Comparison of ENCODE assay signal across 8 mouse cellular contexts in the genomic region with DNA sequence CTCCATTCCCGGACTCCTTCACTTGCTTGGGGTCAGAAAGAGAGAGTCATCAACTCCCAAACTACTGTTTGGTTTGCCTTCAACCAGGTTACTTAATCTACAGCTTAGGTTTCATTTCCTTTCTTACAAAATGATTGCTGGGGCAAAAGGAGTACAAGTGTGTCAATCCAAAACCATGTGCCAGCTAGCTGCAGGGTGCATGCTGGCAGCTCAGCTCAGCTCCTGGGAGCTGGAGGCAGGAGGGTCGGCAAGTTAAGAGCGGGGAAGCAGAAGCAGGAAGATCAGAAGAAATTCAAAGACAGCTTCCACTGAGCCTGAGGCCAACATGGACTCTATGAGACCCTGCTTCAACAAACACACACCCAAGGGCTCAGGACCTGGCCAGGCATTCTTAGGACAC. TPM values are rescaled to one million over a fixed set of nuclear protein-coding genes. Genes with fewer than 3 reads are reported as not detected.
DNase-seq lines count a peak whose midpoint lies in the region; ATAC-seq and TF ChIP-seq lines count a peak whose summit lies in the region.

No protein-coding gene starts in this region.

- 72% methylated on average over 3 of the region's 3 CpGs for WGBS in hindbrain, embryonic 10.5 days
- WGBS in hindbrain, embryonic 11.5 days, result 85% methylated on average over 3 of the region's 3 CpGs
- 64% methylated on average over 3 of the region's 3 CpGs for WGBS in forebrain, embryonic 14.5 days
- WGBS in macrophage (ENCODE audit: missing documents), result 15% methylated on average over 3 of the region's 3 CpGs

- H3K4me3 ChIP-seq in hindbrain, embryonic 10.5 days, result peak overlapping the region; percentile 27; the same call in 1 of the 2 replicates
- H3K4me3 ChIP-seq in hindbrain, embryonic 11.5 days (ENCODE audit: low read depth, low read length), result no peak overlapping the region
- no peak overlapping the region for H3K4me3 ChIP-seq in MEL (ENCODE audit: control insufficient read depth in 1 of 2, insufficient read depth in 1 of 2, low read depth in 2 of 2, low read length in 2 of 2)
- no peak overlapping the region for H3K4me3 ChIP-seq in forebrain, embryonic 14.5 days (ENCODE audit: low read depth, low read length)
- H3K4me3 ChIP-seq in macrophage (ENCODE audit: inconsistent target), result peak overlapping the region; percentile 86

- no peak for ATAC-seq in hindbrain, embryonic 11.5 days (ENCODE audit: low FRiP score)
- ATAC-seq in forebrain, embryonic 14.5 days, result no peak

- no peak for TF ChIP-seq CTCF in MEL (IDR thresholded peaks at IDR 0.05 in 2 of 3, conservative IDR thresholded peaks at IDR 0.05 in 1 of 3; ENCODE audit: control insufficient read depth in 1 of 3, insufficient read depth in 1 of 3, low read depth in 2 of 3, low read length in 3 of 3, poor library complexity in 1 of 3, severe bottlenecking in 1 of 3)

- no peaks in the 10 kb centered on the region for H3K9me3 ChIP-seq in hindbrain, embryonic 10.5 days
- H3K9me3 ChIP-seq in hindbrain, embryonic 11.5 days (ENCODE audit: control insufficient read depth, low read length), result no peaks in the 10 kb centered on the region
- H3K9me3 ChIP-seq in MEL (replicated peaks; ENCODE audit: insufficient read depth, low read length), result no peaks in the 10 kb centered on the region
- H3K9me3 ChIP-seq in forebrain, embryonic 14.5 days (replicated peaks; ENCODE audit: control insufficient read depth, low read length), result no peaks in the 10 kb centered on the region

- H3K4me1 ChIP-seq in hindbrain, embryonic 10.5 days (replicated peaks), result peaks cover 35% of the 10 kb centered on the region
- peaks cover 10% of the 10 kb centered on the region; the same call in 1 of the 2 replicates for H3K4me1 ChIP-seq in hindbrain, embryonic 11.5 days (replicated peaks; ENCODE audit: control insufficient read depth, insufficient read depth, low read length)
- H3K4me1 ChIP-seq in MEL (ENCODE audit: control insufficient read depth in 1 of 2, insufficient read depth in 2 of 2, low read length in 2 of 2), result peaks cover 0 to 7% of the 10 kb centered on the region in 2 experiments; a peak in 2 of 4 replicates
- peaks cover 18% of the 10 kb centered on the region for H3K4me1 ChIP-seq in forebrain, embryonic 14.5 days (ENCODE audit: control insufficient read depth, insufficient read depth, low read length)

- TF ChIP-seq POLR2A in MEL (IDR thresholded peaks at IDR 0.05; ENCODE audit: control insufficient read depth in 1 of 2, insufficient read depth in 1 of 2, low read depth in 1 of 2, low read length in 2 of 2, poor library complexity in 1 of 2), result no peak

- TF ChIP-seq RAD21 in MEL (IDR thresholded peaks at IDR 0.05; ENCODE audit: low read depth, low read length), result no peak

- peaks cover 48% of the 10 kb centered on the region for H3K79me2 ChIP-seq in MEL (ENCODE audit: control insufficient read depth, insufficient read depth, low read length, poor library complexity)
- peaks cover 87% of the 10 kb centered on the region for H3K79me2 ChIP-seq in macrophage (ENCODE audit: inconsistent target)

- intact Hi-C loops in left cerebral cortex, postnatal 4 days (cut with DNase I), result no loop called here

- no peak overlapping the region for H3K27ac ChIP-seq in hindbrain, embryonic 10.5 days
- no peak overlapping the region for H3K27ac ChIP-seq in hindbrain, embryonic 11.5 days (ENCODE audit: low read depth, low read length)
- H3K27ac ChIP-seq in MEL (ENCODE audit: control insufficient read depth, low read depth, low read length) (no peak overlapping the region), macrophage (peak overlapping the region; percentile 95)
- H3K27ac ChIP-seq in forebrain, embryonic 14.5 days (ENCODE audit: low read depth, low read length), result no peak overlapping the region

- H3K27me3 ChIP-seq in hindbrain, embryonic 10.5 days (ENCODE audit: insufficient read depth, poor library complexity, severe bottlenecking), result no peaks in the 10 kb centered on the region
- H3K27me3 ChIP-seq in hindbrain, embryonic 11.5 days (ENCODE audit: control insufficient read depth, insufficient read depth, low read length), result no peaks in the 10 kb centered on the region
- no peaks in the 10 kb centered on the region for H3K27me3 ChIP-seq in MEL (ENCODE audit: control insufficient read depth in 1 of 2, insufficient read depth in 2 of 2, low read length in 2 of 2)
- no peaks in the 10 kb centered on the region for H3K27me3 ChIP-seq in forebrain, embryonic 14.5 days (replicated peaks; ENCODE audit: control insufficient read depth, insufficient read depth, low read length)

- TF ChIP-seq EP300 in MEL (IDR thresholded peaks at IDR 0.05; ENCODE audit: low read depth in 1 of 2, low read length in 2 of 2), result no peak

- H3K36me3 ChIP-seq in hindbrain, embryonic 10.5 days, result peaks cover 49% of the 10 kb centered on the region
- H3K36me3 ChIP-seq in hindbrain, embryonic 11.5 days (ENCODE audit: control insufficient read depth, insufficient read depth, low read length), result peaks cover 15% of the 10 kb centered on the region
- H3K36me3 ChIP-seq in MEL (ENCODE audit: control insufficient read depth in 1 of 2, insufficient read depth in 2 of 2, low read length in 2 of 2) (peaks cover 11 to 14% of the 10 kb centered on the region in 2 experiments), macrophage (ENCODE audit: inconsistent target) (peaks cover 25% of the 10 kb centered on the region)
- peaks cover 44% of the 10 kb centered on the region for H3K36me3 ChIP-seq in forebrain, embryonic 14.5 days (ENCODE audit: control insufficient read depth, insufficient read depth, low read length)

- no peak overlapping the region for H3K9ac ChIP-seq in hindbrain, embryonic 11.5 days (ENCODE audit: low read depth, low read length)
- peak overlapping the region; percentile 14; the same call in 1 of the 2 replicates for H3K9ac ChIP-seq in MEL (ENCODE audit: control insufficient read depth, low read depth, low read length, poor library complexity, severe bottlenecking)
- H3K9ac ChIP-seq in forebrain, embryonic 14.5 days (ENCODE audit: low read length), result peak overlapping the region; percentile 10; the same call in 1 of the 2 replicates

- no peak for DNase-seq in hindbrain, embryonic 10.5 days (ENCODE audit: low spot score)
- no peak for DNase-seq in hindbrain, embryonic 11.5 days (ENCODE audit: low spot score)
- no peak for DNase-seq in MEL (ENCODE audit: low read depth, low spot score)
- DNase-seq in forebrain, embryonic 14.5 days (ENCODE audit: low spot score), result no peak
- no peak for DNase-seq in thymus, postnatal 0 days (ENCODE audit: low spot score)
- DNase-seq in left cerebral cortex, postnatal 4 days, result no peak
- DNase-seq in adrenal gland, postnatal 4 days (ENCODE audit: low spot score in 2 of 2), result no peak

- no peak overlapping the region for H3K4me2 ChIP-seq in hindbrain, embryonic 11.5 days (replicated peaks; ENCODE audit: low read depth, low read length)
- no peak overlapping the region for H3K4me2 ChIP-seq in forebrain, embryonic 14.5 days (ENCODE audit: low read length)

TF ChIP-seq in MEL, 35 proteins besides CTCF, POLR2A, EP300 and RAD21 (continues in another document):
- TF ChIP-seq SIN3A (IDR thresholded peaks at IDR 0.05; ENCODE audit: low read length) (no peak), TCF12 (IDR thresholded peaks at IDR 0.05; ENCODE audit: low read depth, low read length) (no peak), TAL1 (IDR thresholded peaks at IDR 0.05; ENCODE audit: low read length) (no peak), CHD1 (IDR thresholded peaks at IDR 0.05; ENCODE audit: low read depth, low read length) (no peak), ZNF384 (IDR thresholded peaks at IDR 0.05; ENCODE audit: low read depth, low read length) (no peak), RCOR1 (IDR thresholded peaks at IDR 0.05; ENCODE audit: low read depth, low read length) (no peak), E2F4 (IDR thresholded peaks at IDR 0.05; ENCODE audit: borderline replicate concordance, low read depth, low read length) (no peak), TBP (IDR thresholded peaks at IDR 0.05; ENCODE audit: low read depth, low read length) (no peak), NRF1 (IDR thresholded peaks at IDR 0.05; ENCODE audit: insufficient read depth, low read depth, low read length, poor library complexity, severe bottlenecking) (no peak), POLR2AphosphoS5 (IDR thresholded peaks at IDR 0.05; ENCODE audit: borderline replicate concordance, low read depth, low read length) (no peak)

RNA-seq across cellular contexts. Expression of gene Znfx1, which starts 2.5 kb away (rescaled TPM):
- polyA plus RNA-seq in hindbrain, embryonic 10.5 days (2016; fragmentation: Nextera tagmentation; extraction: Ambion mirVana), result 6.5 and 7.5 TPM in 2 replicates
- polyA plus RNA-seq in hindbrain, embryonic 11.5 days (2014; fragmentation: Nextera tagmentation; extraction: Ambion mirVana), result 4.9 and 6.5 TPM in 2 replicates
- total RNA-seq in MEL (2012; rRNA removed), result 12.1 and 15.6 TPM in 2 replicates
- 10 to 100 TPM in 1 of 2 experiments, not detected in 1; 17.1 TPM for polyA plus RNA-seq in MEL (2012; ENCODE audit: insufficient read depth in 1 of 2, insufficient read length in 2 of 2, low read depth in 1 of 2, low replicate concordance in 2 of 2, missing spikeins in 1 of 2)
- 4.9 and 5.9 TPM in 2 replicates for polyA plus RNA-seq in forebrain, embryonic 14.5 days (2014; fragmentation: Nextera tagmentation; extraction: Ambion mirVana)
- total RNA-seq in macrophage (2018; cell fraction: chromatin; rRNA removed), result 100 to 1,000 TPM; 140 to 707 (median 513) TPM
- total RNA-seq in macrophage (2018; cell fraction: cytosol; rRNA removed), result 100 to 1,000 TPM; 148 to 640 (median 330) TPM
- total RNA-seq in macrophage (2018; cell fraction: nucleus; rRNA removed), result 100 to 1,000 TPM; 164 to 846 (median 558) TPM
- 128 to 243 TPM (median 153 TPM) in 3 replicates for polyA plus RNA-seq in macrophage (2018)
- 10.5 TPM in 2 replicates for polyA plus RNA-seq in thymus, postnatal 0 days (2015; fragmentation: Nextera tagmentation; extraction: Ambion mirVana)
- 10 to 100 TPM; 30.3 to 32.1 TPM for total RNA-seq in left cerebral cortex, postnatal 4 days (2021)
- 10 to 100 TPM; 34.1 to 38.3 TPM for total RNA-seq in adrenal gland, postnatal 4 days (2021)

RNA-seq across cellular contexts. Expression of gene Ddx27, which starts 45.4 kb away (rescaled TPM):
- 49.1 and 68.1 TPM in 2 replicates for polyA plus RNA-seq in hindbrain, embryonic 10.5 days (2016; fragmentation: Nextera tagmentation; extraction: Ambion mirVana)
- 37.9 and 40.4 TPM in 2 replicates for polyA plus RNA-seq in hindbrain, embryonic 11.5 days (2014; fragmentation: Nextera tagmentation; extraction: Ambion mirVana)
- 125 and 143 TPM in 2 replicates for total RNA-seq in MEL (2012; rRNA removed)
- polyA plus RNA-seq in MEL (2012; ENCODE audit: insufficient read depth in 1 of 2, insufficient read length in 2 of 2, low read depth in 1 of 2, low replicate concordance in 2 of 2, missing spikeins in 1 of 2) (100 to 1,000 TPM in 1 of 2 experiments, 10 to 100 TPM in 1; 61.7 to 181 TPM), macrophage (2018) (15.6 to 38.1 TPM (median 33.2 TPM) in 3 replicates)
- 23.2 and 27.8 TPM in 2 replicates for polyA plus RNA-seq in forebrain, embryonic 14.5 days (2014; fragmentation: Nextera tagmentation; extraction: Ambion mirVana)
- total RNA-seq in macrophage (2018; cell fraction: chromatin; rRNA removed), result 100 to 1,000 TPM in 1 of 26 experiments, 10 to 100 TPM in 25; 22.9 to 107 (median 48.0) TPM
- total RNA-seq in macrophage (2018; cell fraction: cytosol; rRNA removed), result 10 to 100 TPM; 16.7 to 23.4 (median 20.4) TPM
- total RNA-seq in macrophage (2018; cell fraction: nucleus; rRNA removed), result 10 to 100 TPM; 16.6 to 64.4 (median 23.7) TPM
- polyA plus RNA-seq in thymus, postnatal 0 days (2015; fragmentation: Nextera tagmentation; extraction: Ambion mirVana), result 51.6 and 56.4 TPM in 2 replicates
- 10 to 100 TPM; 44.2 to 46.4 TPM for total RNA-seq in left cerebral cortex, postnatal 4 days (2021)
- total RNA-seq in adrenal gland, postnatal 4 days (2021), result 10 to 100 TPM; 44.3 to 50.5 TPM

Comparison
In these comparisons a context has a peak if more than half of its experiments do, and no peak if none do; other contexts are left out.
1. H3K4me3 ChIP-seq: peak in hindbrain, embryonic 10.5 days (single experiment) and macrophage (single experiment); none in hindbrain, embryonic 11.5 days (single experiment), MEL (0 of 2) and forebrain, embryonic 14.5 days (single experiment).